Mouse (Mus musculus) heart, postnatal 14 days (tissue): ENCODE measurements around the gene Zfp970. TPM values are rescaled to one million over a fixed set of nuclear protein-coding genes. Genes with fewer than 3 reads are reported as not detected.

Source experiments
- total RNA-seq, 2 experiments: library from RNA; stranded (reverse); gene quantifications; 2 replicates each; pipeline ENCODE4 v1.2.3; 2021

The Zfp970 gene
- total RNA-seq, 2 experiments from 2014 or later, result 299 to 302 TPM

Other genes starting within 250 kb of the Zfp970 start
- gene Gm14409, start 197.7 kb upstream of the Zfp970 start, total RNA-seq, result 1 to 10 TPM; 1.0 to 1.1 TPM
- 1 to 10 TPM; 1.0 TPM for gene Gm14412, start 140.4 kb upstream of the Zfp970 start, total RNA-seq
- 10 to 100 TPM in 1 of 2 experiments, 1 to 10 TPM in 1; 9.5 to 13.1 TPM for gene Gm14418, start 66.4 kb upstream of the Zfp970 start, total RNA-seq
- gene Gm14403, start 33.5 kb downstream of the Zfp970 start, total RNA-seq, result 10 to 100 TPM; 54.7 to 58.7 TPM
- under 1 TPM; 0.24 to 0.27 TPM for gene Gm14406, start 113.5 kb downstream of the Zfp970 start, total RNA-seq